Mouse (Mus musculus): Measurements from ENCODE around the gene Btbd18. TPM values are rescaled to one million over a fixed set of nuclear protein-coding genes. Genes with fewer than 3 reads are reported as not detected.

The Btbd18 gene
- total RNA-seq, 2 experiments from 2014 or later: not detected

DNA sequence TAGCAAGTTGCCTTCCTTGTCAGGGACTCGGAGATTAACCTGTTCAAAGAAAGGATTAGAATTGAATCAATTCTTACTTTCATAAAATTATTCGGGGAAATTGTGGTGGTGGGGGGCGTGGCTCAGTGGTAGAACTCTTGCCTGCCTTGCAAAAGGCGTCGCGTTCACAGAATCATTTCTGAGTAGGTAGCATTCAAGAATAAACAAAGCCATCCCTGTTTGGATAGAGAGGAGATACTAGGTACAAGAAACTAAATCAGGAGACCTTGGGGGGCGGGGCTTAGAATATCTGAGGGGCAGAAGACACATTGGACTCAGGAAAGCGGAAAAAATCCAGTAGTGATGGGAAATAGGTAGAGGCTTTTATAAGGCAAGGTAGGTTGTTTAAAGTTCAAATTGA, 20.1 kb downstream of the Btbd18 start, which contains the start of gene Tmx2:
Gene Tmx2, minus strand, starts transcription at position 125 of the 400 bp plus-strand sequence.
- DNase-seq (ENCODE audit: extremely low spot score in 1 of 2, low spot score in 2 of 2): no peak
- intact Hi-C loops (cut with DNase I): no loop called here

DNA sequence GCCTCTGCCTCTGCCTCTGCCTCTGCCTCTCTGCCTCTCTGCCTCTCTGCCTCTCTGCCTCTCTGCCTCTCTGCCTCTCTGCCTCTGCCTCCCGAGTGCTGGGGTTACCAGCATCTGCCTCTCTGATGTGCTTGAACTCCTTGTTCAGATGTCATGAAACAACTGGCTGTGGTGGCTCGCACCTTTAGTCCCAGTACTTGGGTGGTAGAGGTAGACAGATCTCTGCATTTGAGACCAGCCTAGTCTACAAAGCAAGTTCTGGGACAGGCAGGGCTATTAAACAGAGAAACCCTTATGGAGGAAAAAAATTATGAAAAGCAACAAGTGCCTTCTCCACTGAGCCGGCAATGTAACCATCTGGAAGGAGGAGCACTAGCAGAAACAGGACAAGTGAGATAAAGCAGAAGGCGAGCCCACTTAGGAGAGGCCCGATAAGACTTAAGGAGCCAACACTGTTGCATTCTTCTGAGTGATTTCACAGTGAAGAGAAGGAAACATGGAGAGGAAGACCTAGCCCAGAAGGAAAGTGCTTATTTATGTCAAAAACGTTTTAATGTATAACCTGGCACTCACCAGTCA, 23.8 kb downstream of the Btbd18 start:
- intact Hi-C loops (cut with DNase I): no loop called here
- no peak for DNase-seq (ENCODE audit: extremely low spot score in 1 of 2, low spot score in 2 of 2)

DNA sequence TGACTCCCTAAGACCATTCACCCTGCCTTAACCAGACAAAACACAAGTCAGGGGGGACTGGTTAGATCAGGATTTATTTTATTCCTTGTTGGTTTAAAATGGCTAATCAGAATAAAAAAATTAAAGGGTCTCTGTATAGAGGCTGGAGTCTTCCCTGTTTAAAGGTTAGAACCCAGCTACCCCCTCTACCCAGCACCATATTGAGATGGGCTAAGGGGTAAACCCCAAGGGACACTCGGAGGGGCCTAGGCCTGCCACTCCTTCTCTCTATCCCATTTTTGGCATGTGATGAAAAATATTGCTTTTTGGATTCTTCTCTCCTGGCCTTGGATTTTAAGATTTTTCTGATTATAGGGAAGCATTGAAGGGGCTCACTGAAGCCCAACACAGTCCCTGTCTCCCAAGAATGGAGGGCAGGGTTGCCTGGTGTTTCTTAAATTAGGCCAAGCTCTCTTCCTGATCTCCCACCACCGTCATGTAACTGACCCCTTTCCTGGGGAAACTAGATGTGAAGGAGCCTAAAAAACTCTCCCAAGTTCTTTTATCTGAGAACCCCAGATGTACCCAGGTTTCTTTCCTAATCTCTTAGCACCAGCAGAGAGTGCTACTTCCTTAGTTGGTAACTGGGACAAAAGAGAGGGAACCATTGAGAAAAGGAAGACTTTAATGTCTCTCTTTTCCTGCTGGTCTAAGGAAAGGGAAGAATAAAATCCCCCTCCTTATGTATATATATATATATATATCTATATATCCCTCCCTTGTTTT, 29.4 kb downstream of the Btbd18 start:
- intact Hi-C loops (cut with DNase I): no loop called here
- no peak for DNase-seq (ENCODE audit: extremely low spot score in 1 of 2, low spot score in 2 of 2)

DNA sequence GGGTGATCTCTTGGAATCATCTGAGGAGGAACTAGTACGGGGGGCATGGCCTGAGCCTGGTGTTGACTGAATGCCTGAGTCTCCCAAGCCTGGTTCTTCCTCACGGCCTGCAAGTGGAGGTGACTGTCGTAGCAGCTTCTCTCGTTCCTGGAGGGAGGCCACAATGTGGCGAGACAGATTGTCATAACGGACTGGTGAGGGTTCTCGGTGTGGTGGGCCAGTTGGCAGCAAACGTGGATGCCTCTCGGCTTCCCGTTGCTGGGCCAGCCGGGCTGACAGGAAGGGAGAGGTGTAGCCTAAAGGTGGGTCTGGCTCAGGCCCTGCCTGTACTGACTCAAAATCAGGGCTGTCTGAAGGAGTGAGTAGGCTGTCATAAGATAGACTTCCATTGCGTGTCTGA, 31.2 kb downstream of the Btbd18 start:
- intact Hi-C loops (cut with DNase I): no loop called here
- no peak for DNase-seq (ENCODE audit: extremely low spot score in 1 of 2, low spot score in 2 of 2)

DNA sequence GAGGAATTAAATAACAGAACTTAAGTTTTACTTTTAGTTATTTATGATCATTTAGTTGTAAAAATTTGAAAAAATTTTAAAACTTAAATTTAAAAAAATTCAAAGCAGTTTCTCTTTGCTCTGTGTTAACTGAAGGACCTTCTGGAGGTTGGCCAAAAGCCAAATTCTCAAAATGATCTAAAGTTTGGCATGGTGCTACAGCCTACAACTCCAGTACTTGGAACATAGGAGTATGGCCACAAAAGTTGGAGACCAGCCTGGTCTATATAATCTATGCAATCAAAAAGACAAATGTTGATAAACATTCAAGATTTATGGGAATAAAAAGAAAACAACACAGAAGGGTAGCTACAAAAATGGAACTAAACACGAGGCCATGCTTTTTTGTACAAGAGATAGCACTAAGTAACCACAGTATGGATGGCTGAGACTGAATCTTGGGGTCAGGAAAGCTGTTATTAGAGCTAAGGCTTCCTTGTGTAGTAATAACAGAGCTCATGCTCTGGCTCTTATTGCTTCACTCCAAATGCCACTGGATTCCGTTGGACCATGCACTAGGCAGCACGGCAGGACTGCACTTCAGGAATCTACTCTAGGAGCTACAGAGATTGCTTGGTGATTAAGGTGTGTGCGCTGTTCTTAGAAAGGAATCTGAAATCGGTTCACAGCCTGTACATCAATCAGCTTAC, 36.3 kb downstream of the Btbd18 start:
- no peak for DNase-seq (ENCODE audit: extremely low spot score in 1 of 2, low spot score in 2 of 2)
- intact Hi-C loops (cut with DNase I): no loop called here

DNA sequence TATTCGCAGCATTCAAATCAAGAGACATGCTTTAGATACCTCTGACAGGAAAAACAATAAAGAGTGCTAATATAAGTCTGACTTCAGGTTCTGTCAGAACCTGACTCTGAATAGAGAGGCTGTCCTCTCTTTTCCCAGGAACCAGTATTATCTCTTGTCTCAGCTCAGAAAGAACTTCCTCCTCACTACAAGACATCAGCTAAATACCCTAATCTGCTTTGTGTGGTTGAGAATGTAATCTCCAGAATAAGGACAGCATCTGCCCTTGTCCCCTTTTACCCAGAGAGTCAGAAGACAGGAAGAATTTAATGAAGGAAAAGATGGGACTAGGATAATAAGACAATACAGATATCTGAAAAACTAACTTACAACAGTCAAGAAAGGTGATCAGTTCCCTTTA, 44.6 kb downstream of the Btbd18 start:
- intact Hi-C loops (cut with DNase I): no loop called here
- DNase-seq (ENCODE audit: extremely low spot score in 1 of 2, low spot score in 2 of 2): no peak

DNA sequence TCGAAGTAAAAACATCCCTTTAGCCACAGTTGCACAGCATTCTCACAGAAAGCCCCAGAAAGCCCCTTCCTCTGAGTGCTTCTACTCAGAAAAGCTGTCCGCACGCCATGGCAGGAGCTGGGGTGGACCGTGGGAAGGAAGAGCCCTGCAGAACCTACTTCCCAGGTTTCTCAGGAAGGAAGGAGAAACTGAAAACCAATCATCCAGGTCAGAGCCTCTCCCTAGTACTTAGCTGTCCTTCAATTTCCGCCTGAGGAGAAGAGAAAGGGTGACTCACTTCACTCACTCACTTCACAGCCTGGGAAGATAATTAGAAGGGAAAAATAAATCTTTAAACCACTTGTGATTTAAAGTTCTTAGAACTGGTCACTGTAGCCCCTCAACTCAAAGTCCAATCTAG, 45.5 kb downstream of the Btbd18 start:
- DNase-seq (ENCODE audit: extremely low spot score in 1 of 2, low spot score in 2 of 2): no peak
- intact Hi-C loops (cut with DNase I): no loop called here

DNA sequence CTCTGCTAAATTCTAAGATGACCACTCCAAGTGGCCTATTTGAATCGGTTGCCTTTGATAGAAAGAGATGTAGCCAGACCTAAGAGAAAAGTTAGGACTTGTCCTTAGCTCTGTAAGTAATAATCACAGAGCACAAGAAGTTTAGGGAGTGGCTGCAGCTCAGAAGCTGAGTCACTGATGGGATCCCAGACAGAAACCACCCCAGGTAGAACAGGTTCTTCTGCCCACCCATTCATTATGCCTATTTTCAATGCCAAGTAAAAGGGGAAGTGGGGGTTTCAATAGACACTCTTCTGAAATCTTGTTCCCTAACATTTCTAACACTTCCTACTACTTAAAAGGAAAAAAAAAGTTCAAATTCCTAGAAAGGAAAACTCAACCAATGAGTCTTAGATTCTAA, 46.4 kb downstream of the Btbd18 start:
- intact Hi-C loops (cut with DNase I): no loop called here

DNA sequence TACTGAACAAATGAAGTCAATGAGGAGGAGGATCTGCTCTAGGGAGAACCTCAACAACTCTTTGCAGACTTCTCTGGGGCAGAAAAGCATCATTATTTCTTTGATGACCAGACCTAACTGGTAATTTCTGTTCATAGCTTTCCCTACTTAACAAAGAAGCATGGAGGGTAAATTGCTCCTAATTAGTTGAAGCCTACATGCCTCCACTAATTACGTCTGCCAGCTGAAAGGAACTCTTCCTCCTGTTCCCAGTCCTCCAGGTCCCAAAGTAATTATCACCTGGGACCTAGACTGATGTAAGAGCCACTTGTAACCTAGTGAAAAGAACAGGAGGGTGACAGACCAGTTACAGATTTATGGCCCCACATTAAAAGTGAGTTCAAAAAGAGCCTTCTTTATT, 48.6 kb downstream of the Btbd18 start:
- intact Hi-C loops (cut with DNase I): no loop called here
- no peak for DNase-seq (ENCODE audit: extremely low spot score in 1 of 2, low spot score in 2 of 2)

More for the DNA sequence above, 46.4 kb downstream of the Btbd18 start:
- DNase-seq (ENCODE audit: extremely low spot score in 1 of 2, low spot score in 2 of 2): no peak

DNA sequence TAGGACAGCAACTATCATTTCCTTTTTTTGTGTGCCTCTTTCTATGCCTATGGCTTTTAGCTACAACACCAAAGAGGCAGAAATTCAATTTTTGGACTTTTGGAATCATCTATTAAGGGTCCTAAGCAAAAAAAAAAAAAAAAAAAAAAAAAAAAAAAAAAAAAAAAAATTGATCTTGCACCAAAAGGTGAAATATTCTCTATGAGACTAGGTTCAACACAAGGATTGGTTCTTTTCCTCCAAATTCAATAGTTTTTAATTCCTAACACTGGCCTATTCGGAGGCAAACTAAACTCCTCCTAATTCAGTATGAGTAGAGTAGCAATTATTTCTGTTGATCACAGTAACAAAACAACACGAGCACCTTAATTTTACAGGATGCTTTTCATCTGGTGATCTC, 53.0 kb downstream of the Btbd18 start:
- intact Hi-C loops (cut with DNase I): no loop called here
- DNase-seq (ENCODE audit: extremely low spot score in 1 of 2, low spot score in 2 of 2): no peak

DNA sequence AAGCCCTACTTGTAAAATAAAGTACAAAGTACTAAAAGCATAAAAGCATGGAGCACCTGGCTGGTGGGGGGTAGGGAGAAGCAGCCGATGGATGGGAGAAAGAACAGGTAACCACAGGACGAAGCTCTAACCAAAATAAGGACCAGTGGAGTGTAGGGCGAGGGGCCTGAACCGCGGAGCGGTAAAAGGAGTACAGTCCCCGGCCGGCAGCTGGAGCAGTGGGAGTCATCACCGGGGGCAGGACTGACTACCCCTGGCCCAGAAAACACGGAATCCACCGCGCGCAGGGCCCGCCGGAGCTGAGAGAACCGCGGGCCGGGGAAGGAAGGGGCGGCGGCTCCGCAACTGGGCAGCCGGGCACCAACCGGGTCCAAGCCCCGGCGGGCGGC, 55.5 kb downstream of the Btbd18 start:
- no peak for DNase-seq (ENCODE audit: extremely low spot score in 1 of 2, low spot score in 2 of 2)
- intact Hi-C loops (cut with DNase I): no loop called here

DNA sequence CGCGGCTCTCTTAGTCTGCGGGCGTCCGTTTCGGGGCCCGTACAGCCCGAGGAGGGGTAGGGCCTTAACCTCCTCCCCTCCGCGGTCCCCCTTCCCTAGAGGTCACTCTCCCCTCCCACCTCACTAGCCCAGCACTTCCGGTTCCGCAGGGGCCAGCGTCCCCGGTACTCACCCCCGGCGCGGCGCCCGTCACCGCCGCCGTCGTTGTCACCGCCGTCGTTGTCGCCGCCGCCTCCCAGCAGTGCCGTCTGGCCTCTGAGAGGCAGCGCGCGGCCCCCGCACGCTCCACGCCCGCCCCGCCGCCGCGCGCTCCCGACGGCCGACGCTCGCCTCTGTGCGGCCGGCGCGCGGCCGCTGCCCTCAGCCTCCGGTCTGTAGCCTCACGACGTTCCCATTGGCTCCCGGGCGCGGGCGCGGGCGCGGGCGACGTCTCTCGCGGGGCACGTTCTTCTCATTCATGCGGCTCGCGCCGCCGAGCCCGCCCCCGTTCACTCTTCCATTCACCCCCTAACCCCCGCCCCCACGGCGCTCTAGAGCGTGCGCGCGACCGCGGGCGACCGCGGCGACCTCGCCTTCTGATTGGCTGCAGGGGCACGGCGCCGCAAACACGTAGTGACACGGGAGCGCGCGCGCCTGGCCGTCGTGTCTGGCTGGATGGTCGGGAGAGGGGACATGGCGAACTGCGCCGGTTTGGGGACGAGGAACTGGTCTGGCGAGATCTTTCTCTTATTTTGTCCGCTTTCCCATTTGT, 56.1 kb downstream of the Btbd18 start, which contains the start of gene Zdhhc5:
Gene Zdhhc5, minus strand, starts transcription at position 370 of the 751 bp plus-strand sequence.
- DNase-seq (ENCODE audit: extremely low spot score in 1 of 2, low spot score in 2 of 2): peak; percentile 98 to 100
- intact Hi-C loops (cut with DNase I): no loop called here

DNA sequence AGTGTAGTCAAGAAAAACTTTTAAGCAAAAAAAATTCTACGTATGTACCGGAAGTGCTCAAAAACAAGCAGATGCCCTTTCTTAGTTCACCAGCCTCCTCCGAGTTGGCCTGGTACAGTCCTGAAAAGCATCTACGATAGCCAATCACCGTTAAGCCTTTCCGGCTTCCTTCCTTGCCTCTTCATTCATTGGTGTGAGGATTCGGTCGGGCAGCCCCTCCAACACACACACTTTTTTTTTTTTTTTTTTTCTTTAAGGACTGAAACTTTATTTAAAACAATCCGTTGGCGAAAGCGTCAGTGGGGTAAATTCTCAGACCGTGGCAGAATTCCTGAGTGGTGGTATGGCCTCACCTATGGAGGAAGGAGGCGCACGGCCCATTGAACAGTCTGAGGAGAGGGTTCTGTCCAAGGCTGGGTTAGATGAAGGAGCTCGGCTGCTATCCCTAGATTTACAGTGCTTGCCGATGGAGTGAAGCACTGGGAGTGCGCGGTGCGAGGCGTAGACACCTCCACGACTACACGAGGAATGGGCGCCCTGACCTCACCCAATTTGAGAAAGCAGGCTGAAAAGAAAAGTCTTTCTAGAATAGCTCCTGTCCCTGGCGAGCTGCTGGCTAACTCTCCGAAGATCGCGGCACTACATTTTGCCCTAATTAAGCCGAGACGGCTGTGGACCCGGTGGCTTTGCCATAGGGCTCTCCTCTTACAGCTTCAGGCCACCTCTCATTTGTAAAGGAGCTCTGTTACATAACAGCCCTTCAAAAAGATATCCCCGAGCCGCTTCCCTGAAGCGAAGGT, 56.9 kb downstream of the Btbd18 start:
- intact Hi-C loops (cut with DNase I): no loop called here
- peak; percentile 87 to 93 for DNase-seq (ENCODE audit: extremely low spot score in 1 of 2, low spot score in 2 of 2)

DNA sequence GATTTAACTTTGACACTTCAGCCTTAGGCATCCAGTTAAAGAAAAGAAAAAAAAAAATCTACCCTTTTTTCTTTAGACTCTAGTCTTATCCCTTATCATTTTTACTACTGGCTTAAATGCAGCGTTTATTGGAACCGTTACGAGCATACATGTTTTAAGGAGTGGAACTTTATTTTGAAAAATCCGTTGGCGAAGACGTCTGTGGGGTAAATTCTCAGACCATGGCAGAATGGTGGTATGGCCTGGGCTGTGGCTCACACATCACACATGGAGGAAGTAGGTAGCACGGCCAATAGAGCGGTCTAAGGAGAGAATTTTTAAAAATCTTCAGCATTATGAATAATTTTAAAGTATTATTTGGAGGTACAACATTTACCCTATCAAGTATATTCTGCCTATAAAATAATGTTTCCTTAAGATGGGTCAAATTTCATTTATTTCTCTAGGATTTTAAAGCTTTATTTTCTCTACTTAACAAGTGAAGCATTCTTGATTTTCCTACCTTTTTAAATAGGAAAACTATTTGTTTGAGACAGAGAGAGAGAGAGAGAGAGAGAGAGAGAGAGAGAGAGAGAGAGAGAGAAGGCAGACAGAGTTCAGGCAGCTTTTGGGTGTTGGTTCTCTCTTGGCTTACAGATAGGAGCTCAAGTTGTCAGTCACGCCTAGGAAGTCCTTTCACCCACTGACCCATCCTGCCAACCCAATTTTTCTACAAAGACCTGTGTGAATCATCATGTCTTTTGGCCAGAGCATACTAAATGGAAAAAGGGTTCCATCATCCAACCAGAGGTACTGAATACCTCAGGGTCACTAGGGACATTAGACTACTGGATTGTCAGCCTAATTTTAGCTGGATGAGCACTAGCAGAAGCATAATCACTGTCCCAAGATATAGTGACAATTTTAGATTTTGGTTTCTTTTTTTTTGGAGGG, 57.8 kb downstream of the Btbd18 start:
- intact Hi-C loops (cut with DNase I): no loop called here
- no peak for DNase-seq (ENCODE audit: extremely low spot score in 1 of 2, low spot score in 2 of 2)

DNA sequence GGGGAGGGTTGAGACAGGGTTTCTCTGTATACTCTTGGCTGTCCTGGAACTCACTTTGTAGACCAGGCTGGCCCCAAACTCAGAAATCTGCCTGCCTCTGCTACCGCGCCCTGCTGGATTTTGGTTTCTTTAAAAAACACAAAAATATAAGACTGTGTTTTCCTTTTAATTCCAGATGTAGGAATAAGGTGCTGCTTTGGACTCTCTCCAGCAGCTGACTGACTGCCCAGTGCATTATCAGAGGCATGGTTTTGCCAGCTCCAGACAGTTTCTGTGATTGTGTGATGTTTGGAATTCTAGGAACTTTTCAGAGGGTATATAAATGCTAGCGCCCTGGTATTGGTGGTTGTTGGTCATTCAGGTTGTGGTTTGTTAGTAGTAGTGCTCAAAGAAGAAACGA, 58.5 kb downstream of the Btbd18 start:
- intact Hi-C loops (cut with DNase I): no loop called here
- DNase-seq (ENCODE audit: extremely low spot score in 1 of 2, low spot score in 2 of 2): no peak
